Mouse (Mus musculus) small intestine, adult 2 months (tissue): ENCODE measurements around the gene Cd109. TPM values are rescaled to one million over a fixed set of nuclear protein-coding genes. Genes with fewer than 3 reads are reported as not detected.

Source experiments
- H3K27ac ChIP-seq: fragments of 200-500 bp; 2 replicates; pipeline ENCODE4 v1.5.1; 2012; ENCODE audit warnings: low read depth, low read length, control low read depth, inconsistent platforms; ENCODE audit not compliant: insufficient read depth
- H3K27me3 ChIP-seq: fragments of 200-500 bp; 2 replicates; pipeline ENCODE4 v1.6.1; 2012; ENCODE audit warnings: mild to moderate bottlenecking, moderate library complexity, low read length, inconsistent platforms; ENCODE audit not compliant: control insufficient read depth, insufficient read depth
- H3K36me3 ChIP-seq: fragments of 200-500 bp; 2 replicates; pipeline ENCODE4 v1.6.1; 2012; ENCODE audit warnings: mild to moderate bottlenecking, low read length, control low read depth, inconsistent platforms; ENCODE audit not compliant: control insufficient read depth, insufficient read depth
- H3K4me1 ChIP-seq: fragments of 200-500 bp; 2 replicates; pipeline ENCODE4 v1.6.1; 2012; ENCODE audit warnings: low read length, inconsistent platforms, mixed read lengths; ENCODE audit not compliant: control insufficient read depth, insufficient read depth, insufficient read length
- H3K4me3 ChIP-seq: fragments of 200-500 bp; 2 replicates; pipeline ENCODE4 v1.5.1; 2012; ENCODE audit warnings: low read depth, mild to moderate bottlenecking, control low read depth, inconsistent platforms, low read length, moderate library complexity
- CTCF ChIP-seq: fragments of 200-500 bp; IDR thresholded peaks from 2 replicates; pipeline ENCODE4 v1.5.1; 2012; ENCODE audit warnings: low read depth, mild to moderate bottlenecking, control low read depth, inconsistent platforms, low read length, moderate library complexity, mixed read lengths; ENCODE audit not compliant: insufficient replicate concordance, insufficient read length; ENCODE audit errors: extremely low read depth
- POLR2A ChIP-seq: fragments of 200-500 bp; IDR thresholded peaks from 2 replicates; pipeline ENCODE4 v1.6.1; 2012; ENCODE audit warnings: low read depth, mild to moderate bottlenecking, control low read depth, inconsistent platforms, low read length, moderate library complexity
- WGBS: fragments of 180-500 bp; shearing (Covaris S2); methylation state at CpG from one replicate; pipeline ENCODE4 v1.1.7; 2018; 5-methylcytosine and 5-hydroxymethylcytosine counted together
- polyA plus RNA-seq: library from polyadenylated mRNA; depleted of rRNA; stranded (reverse); fragments of >200 nt; gene quantifications from 2 replicates; pipeline ENCODE4 v1.2.3, GENCODE M21; 2012

Gene Cd109
- polyA plus RNA-seq, 1 experiment: 0.25 TPM

GRCm38 (mm10) chr9:78646008-78646777 lies 30.8 kb downstream of the Cd109 start:
- Histone ChIP-seq H3K4me3 (no peak overlapping the region), H3K4me1 (no peaks in the 10 kb centered on the region), H3K36me3 (no peaks in the 10 kb centered on the region), H3K27ac (no peak overlapping the region), H3K27me3 (no peaks in the 10 kb centered on the region)
- WGBS: 40% methylated on average over 6 of the region's 6 CpGs
- no peak for TF ChIP-seq POLR2A
- TF ChIP-seq CTCF: peak; percentile 40; the same call in 1 of the 2 replicates

- no peaks in the 10 kb centered on the region for H3K4me1 ChIP-seq
- TF ChIP-seq CTCF: no peak
- TF ChIP-seq POLR2A: no peak
- no peak overlapping the region for H3K4me3 ChIP-seq
- WGBS: 81% methylated on average over 8 of the region's 8 CpGs
- no peaks in the 10 kb centered on the region for H3K27me3 ChIP-seq
- no peaks in the 10 kb centered on the region for H3K36me3 ChIP-seq
- no peak overlapping the region for H3K27ac ChIP-seq
Observed at GRCm38 (mm10) chr9:78648641-78649040, 33.3 kb downstream of the Cd109 start.

- Histone ChIP-seq H3K27ac (no peak overlapping the region), H3K4me3 (no peak overlapping the region), H3K4me1 (no peaks in the 10 kb centered on the region), H3K36me3 (no peaks in the 10 kb centered on the region), H3K27me3 (no peaks in the 10 kb centered on the region)
- no peak for TF ChIP-seq POLR2A
- no peak for TF ChIP-seq CTCF
Observed at GRCm38 (mm10) chr9:78649398-78649797, 34.1 kb downstream of the Cd109 start.

GRCm38 (mm10) chr9:78657564-78657963 lies 42.2 kb downstream of the Cd109 start:
- Histone ChIP-seq H3K27me3 (no peaks in the 10 kb centered on the region), H3K4me3 (no peak overlapping the region), H3K4me1 (no peaks in the 10 kb centered on the region), H3K27ac (no peak overlapping the region), H3K36me3 (no peaks in the 10 kb centered on the region)
- TF ChIP-seq CTCF: no peak
- no peak for TF ChIP-seq POLR2A
- 75% methylated on average over 5 of the region's 5 CpGs for WGBS

GRCm38 (mm10) chr9:78671446-78671985 lies 56.2 kb downstream of the Cd109 start:
- WGBS: 76% methylated on average over 13 of the region's 13 CpGs
- H3K36me3 ChIP-seq: no peaks in the 10 kb centered on the region
- no peaks in the 10 kb centered on the region for H3K27me3 ChIP-seq
- H3K4me3 ChIP-seq: no peak overlapping the region
- H3K27ac ChIP-seq: no peak overlapping the region
- no peaks in the 10 kb centered on the region for H3K4me1 ChIP-seq
- no peak for TF ChIP-seq POLR2A
- no peak for TF ChIP-seq CTCF

GRCm38 (mm10) chr9:78700691-78701090 lies 85.3 kb downstream of the Cd109 start:
- no peaks in the 10 kb centered on the region for H3K36me3 ChIP-seq
- H3K4me3 ChIP-seq: no peak overlapping the region
- H3K27me3 ChIP-seq: no peaks in the 10 kb centered on the region
- H3K4me1 ChIP-seq: no peaks in the 10 kb centered on the region
- no peak overlapping the region for H3K27ac ChIP-seq
- TF ChIP-seq POLR2A (no peak), CTCF (peak; percentile 68; the same call in 1 of the 2 replicates)
- WGBS: 3% methylated on average over 1 of the region's 1 CpGs

- WGBS: 78% methylated on average over 12 of the region's 12 CpGs
- Histone ChIP-seq H3K36me3 (no peaks in the 10 kb centered on the region), H3K4me1 (no peaks in the 10 kb centered on the region), H3K27ac (no peak overlapping the region), H3K27me3 (no peaks in the 10 kb centered on the region), H3K4me3 (no peak overlapping the region)
- no peak for TF ChIP-seq CTCF
- TF ChIP-seq POLR2A: no peak
Observed at GRCm38 (mm10) chr9:78702509-78703239, 87.3 kb downstream of the Cd109 start.
